Mouse (Mus musculus) hindbrain, embryonic 13.5 days (tissue): ENCODE data around the gene Amn1. TPM values are rescaled to one million over a fixed set of nuclear protein-coding genes. Genes with fewer than 3 reads are reported as not detected.
"Not testable (repeated sequence)": the region's sequence is repeated elsewhere in the genome, so short reads cannot be mapped to it uniquely, and the experiment has no call there.

ENCODE experiments used
- ATAC-seq: fragments of 200-750 bp; cut with Nextera tagmentation; 2 replicates; pipeline ENCODE4 v1.8.0; 2017; ENCODE audit warnings: moderate TSS enrichment; ENCODE audit not compliant: low FRiP score
- H3K27ac ChIP-seq: fragments of 300-500 bp; sonication (generic); 2 replicates; pipeline ENCODE4 v1.5.1; 2015; ENCODE audit warnings: inconsistent platforms, mild to moderate bottlenecking, moderate library complexity
- H3K27me3 ChIP-seq: fragments of 300-500 bp; sonication (generic); 2 replicates; pipeline ENCODE4 v1.6.1; 2015; ENCODE audit warnings: mild to moderate bottlenecking, inconsistent platforms
- H3K36me3 ChIP-seq: fragments of 300-500 bp; sonication (generic); 2 replicates; pipeline ENCODE4 v1.6.1; 2015; ENCODE audit warnings: mild to moderate bottlenecking, inconsistent platforms
- H3K4me1 ChIP-seq: fragments of 300-500 bp; sonication (generic); replicated peaks from 2 replicates; pipeline ENCODE4 v1.6.1; 2015; ENCODE audit warnings: inconsistent platforms
- H3K4me2 ChIP-seq: fragments of 300-500 bp; sonication (generic); 2 replicates; pipeline ENCODE4 v1.6.1; 2015; ENCODE audit warnings: inconsistent platforms, mild to moderate bottlenecking, moderate library complexity
- H3K4me3 ChIP-seq: fragments of 300-500 bp; sonication (generic); 2 replicates; pipeline ENCODE4 v1.5.1; 2015; ENCODE audit warnings: mild to moderate bottlenecking, inconsistent platforms
- H3K9ac ChIP-seq: fragments of 300-500 bp; sonication (generic); 2 replicates; pipeline ENCODE4 v1.6.1; 2015; ENCODE audit warnings: mild to moderate bottlenecking, inconsistent platforms
- H3K9me3 ChIP-seq: fragments of 300-500 bp; sonication (generic); 2 replicates; pipeline ENCODE4 v1.6.1; 2016; ENCODE audit warnings: inconsistent platforms
- WGBS: fragments of 180-500 bp; shearing (Covaris S2); methylation state at CpG from one replicate; pipeline ENCODE4 v1.1.7; 2015; 5-methylcytosine and 5-hydroxymethylcytosine counted together
- polyA plus RNA-seq: library from polyadenylated mRNA; unstranded; fragments of >200 nt; fragmentation: Nextera tagmentation; extraction: Ambion mirVana; gene quantifications from 2 replicates; pipeline ENCODE4 v1.2.1, GENCODE M21; 2015

The Amn1 gene
- polyA plus RNA-seq, 1 experiment from 2014 or later: 110 TPM

DNA sequence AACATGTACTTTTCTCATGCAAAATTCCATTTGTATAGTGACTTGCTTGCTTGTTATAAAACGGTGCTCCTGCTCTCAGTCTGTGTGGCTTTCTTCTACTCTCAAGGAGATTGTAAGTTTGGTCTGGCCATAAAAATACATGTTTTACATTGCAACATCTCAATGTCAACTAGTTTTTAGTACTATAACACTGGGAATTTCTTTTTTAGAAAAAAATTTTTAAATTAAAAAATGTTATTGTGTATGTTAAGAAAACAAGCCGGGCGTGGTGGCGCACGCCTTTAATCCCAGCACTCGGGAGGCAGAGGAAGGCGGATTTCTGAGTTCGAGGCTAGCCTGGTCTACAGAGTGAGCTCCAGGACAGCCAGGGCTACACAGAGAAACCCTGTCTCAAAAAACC lies 58.6 kb downstream of the Amn1 start, which contains the start of gene Gm10203:
Gm10203 (plus strand) TSS at position 301 of the 400 bp plus-strand sequence.
- not testable (repeated sequence) for H3K36me3 ChIP-seq, H3K9me3 ChIP-seq, H3K4me1 ChIP-seq, H3K27me3 ChIP-seq, H3K4me2 ChIP-seq, H3K4me3 ChIP-seq, H3K27ac ChIP-seq, ATAC-seq, H3K9ac ChIP-seq
- WGBS: 79% methylated on average over 8 of the region's 8 CpGs

DNA sequence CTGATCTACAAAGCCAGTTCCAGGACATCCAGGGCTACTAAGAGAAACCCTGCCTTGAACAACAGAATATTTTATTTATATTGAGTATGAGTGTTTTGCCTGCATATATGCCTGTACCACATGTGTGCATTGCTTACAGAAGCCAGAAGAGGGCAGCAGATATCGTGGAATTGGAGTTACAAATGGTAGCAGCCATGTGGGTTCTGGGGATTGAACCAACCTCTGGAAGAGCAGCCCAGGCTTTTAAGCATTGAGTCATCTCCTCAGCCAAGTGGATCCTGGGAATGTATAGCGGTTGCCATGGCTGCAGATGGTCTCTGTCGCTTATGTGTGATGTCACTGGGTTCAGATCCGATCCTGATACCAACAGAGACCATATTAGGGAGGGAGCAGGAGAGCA lies 61.8 kb downstream of the Amn1 start:
- no peak for ATAC-seq
- 68% methylated on average over 4 of the region's 4 CpGs for WGBS

DNA sequence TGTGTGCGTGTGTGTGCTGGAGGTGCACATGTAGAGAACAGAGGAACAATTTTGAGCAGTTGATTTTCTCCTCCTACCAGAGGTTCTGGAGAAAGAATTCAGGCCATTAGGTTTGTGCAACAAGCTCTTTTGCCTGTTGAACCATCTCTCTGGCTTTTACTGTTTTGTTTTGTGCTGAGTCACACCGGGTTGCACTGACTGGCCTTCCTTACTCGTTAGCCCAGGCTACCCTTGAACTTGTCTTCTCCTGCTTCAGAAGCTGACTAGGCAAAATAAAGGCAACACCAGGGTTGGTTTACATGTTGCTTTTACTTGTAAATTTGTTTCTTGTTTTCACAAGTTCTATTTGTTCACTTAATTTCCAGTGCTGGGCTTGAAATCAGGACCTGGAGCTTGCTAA lies 65.5 kb downstream of the Amn1 start:
- Histone ChIP-seq H3K36me3 (no peaks in the 10 kb centered on the region), H3K4me3 (no peak overlapping the region), H3K27me3 (no peaks in the 10 kb centered on the region), H3K4me2 (no peak overlapping the region), H3K4me1 (no peaks in the 10 kb centered on the region), H3K9ac (no peak overlapping the region), H3K27ac (no peak overlapping the region), H3K9me3 (no peaks in the 10 kb centered on the region)
- WGBS: 70% methylated on average over 3 of the region's 3 CpGs
- ATAC-seq: no peak

More for the DNA sequence above, 61.8 kb downstream of the Amn1 start:
- no peaks in the 10 kb centered on the region for H3K27me3 ChIP-seq
- H3K4me3 ChIP-seq: no peak overlapping the region
- no peaks in the 10 kb centered on the region for H3K36me3 ChIP-seq
- H3K9me3 ChIP-seq: no peaks in the 10 kb centered on the region
- no peak overlapping the region for H3K9ac ChIP-seq
- H3K4me2 ChIP-seq: no peak overlapping the region
- peaks cover 5% of the 10 kb centered on the region; the same call in 1 of the 2 replicates for H3K4me1 ChIP-seq
- H3K27ac ChIP-seq: no peak overlapping the region

DNA sequence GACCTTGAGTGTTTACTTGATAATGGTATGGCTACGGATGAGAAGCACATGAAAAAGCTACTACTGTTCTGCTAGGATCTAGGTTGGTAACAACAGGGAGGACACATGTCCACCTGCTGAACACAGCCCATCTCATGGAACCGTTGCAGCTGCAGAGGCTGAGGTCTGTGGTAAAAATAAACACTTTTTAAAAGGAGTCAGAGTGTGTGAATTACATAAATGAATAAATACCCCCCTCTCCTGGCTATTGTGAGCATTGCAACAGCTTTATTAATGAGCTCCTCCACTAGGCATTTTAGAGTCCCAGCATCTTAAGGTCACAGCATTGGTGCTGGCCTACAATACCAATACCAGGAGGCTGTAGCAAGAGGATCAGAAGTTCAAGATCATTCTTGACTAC lies 68.7 kb downstream of the Amn1 start:
- 38% methylated on average over 2 of the region's 2 CpGs for WGBS
- Histone ChIP-seq H3K4me2 (no peak overlapping the region), H3K9ac (no peak overlapping the region), H3K9me3 (no peaks in the 10 kb centered on the region), H3K4me3 (no peak overlapping the region), H3K27me3 (no peaks in the 10 kb centered on the region), H3K36me3 (no peaks in the 10 kb centered on the region), H3K27ac (no peak overlapping the region), H3K4me1 (no peaks in the 10 kb centered on the region)
- peak; percentile 57 for ATAC-seq

DNA sequence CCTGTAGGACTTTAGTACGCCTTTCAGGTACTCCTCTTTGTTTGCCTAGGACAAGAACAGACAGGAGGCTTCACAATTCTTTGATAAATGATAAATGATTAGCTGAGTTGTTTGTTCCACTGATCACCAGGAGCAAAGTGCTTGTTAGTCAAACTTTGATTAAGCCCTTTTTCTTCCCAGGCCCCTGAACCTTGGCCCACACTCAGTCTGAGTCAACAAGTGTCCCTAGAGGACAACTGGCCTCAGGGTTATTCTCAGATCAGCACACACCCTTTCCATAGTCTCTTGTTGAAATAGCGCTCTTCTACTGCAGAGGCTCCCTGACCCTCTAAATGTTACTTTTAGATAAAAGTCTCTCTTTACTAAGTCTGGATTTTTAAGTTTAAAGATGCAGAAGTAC lies 69.6 kb downstream of the Amn1 start:
- WGBS: 68% methylated on average over 2 of the region's 2 CpGs
- Histone ChIP-seq H3K9me3 (no peaks in the 10 kb centered on the region), H3K27me3 (no peaks in the 10 kb centered on the region), H3K9ac (no peak overlapping the region), H3K4me3 (no peak overlapping the region), H3K36me3 (no peaks in the 10 kb centered on the region), H3K4me1 (no peaks in the 10 kb centered on the region), H3K4me2 (no peak overlapping the region), H3K27ac (no peak overlapping the region)
- no peak for ATAC-seq

DNA sequence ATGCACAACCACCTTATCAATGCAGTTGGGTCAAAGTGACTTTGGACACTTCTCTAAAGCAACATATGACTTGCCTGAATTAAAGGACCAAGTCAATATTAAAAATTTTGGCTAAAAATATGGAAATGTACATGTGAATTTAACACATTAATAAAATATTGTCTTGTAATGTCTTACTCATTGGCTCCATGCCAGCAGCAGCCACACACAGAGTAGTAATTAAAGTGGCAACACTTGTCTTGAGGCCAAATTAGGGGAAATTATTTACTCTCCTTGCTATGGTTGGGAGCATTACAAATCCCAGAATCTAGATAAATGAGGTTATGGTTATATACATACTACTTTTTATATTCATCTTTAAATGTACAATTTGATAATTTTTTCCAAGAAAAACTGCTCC lies 71.5 kb downstream of the Amn1 start:
- H3K4me2 ChIP-seq: no peak overlapping the region
- no peaks in the 10 kb centered on the region for H3K36me3 ChIP-seq
- H3K4me3 ChIP-seq: no peak overlapping the region
- H3K27ac ChIP-seq: no peak overlapping the region
- no peaks in the 10 kb centered on the region for H3K4me1 ChIP-seq
- no peak for ATAC-seq
- H3K9me3 ChIP-seq: no peaks in the 10 kb centered on the region
- H3K9ac ChIP-seq: no peak overlapping the region
- no peaks in the 10 kb centered on the region for H3K27me3 ChIP-seq

DNA sequence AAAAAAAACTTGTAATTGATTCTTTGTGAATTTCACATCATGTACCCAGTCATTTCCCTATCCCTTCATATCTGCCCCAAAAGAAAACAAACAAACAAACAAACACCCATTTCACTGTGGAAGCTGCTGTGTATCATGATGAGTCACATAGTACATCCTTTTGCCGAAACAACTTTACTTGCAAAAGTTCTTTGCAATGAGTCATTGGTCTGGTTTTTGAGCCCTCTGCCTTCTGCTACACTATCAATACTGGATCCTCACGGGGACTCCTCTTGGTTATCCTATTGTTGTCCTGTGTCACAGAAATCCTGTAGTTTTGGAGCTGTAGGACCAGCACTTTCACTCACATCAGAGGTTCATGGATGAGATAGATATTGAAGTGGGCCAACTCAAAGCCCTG lies 79.6 kb downstream of the Amn1 start:
- ATAC-seq: no peak
- H3K4me2 ChIP-seq: no peak overlapping the region
- WGBS: 82% methylated on average over 2 of the region's 2 CpGs

DNA sequence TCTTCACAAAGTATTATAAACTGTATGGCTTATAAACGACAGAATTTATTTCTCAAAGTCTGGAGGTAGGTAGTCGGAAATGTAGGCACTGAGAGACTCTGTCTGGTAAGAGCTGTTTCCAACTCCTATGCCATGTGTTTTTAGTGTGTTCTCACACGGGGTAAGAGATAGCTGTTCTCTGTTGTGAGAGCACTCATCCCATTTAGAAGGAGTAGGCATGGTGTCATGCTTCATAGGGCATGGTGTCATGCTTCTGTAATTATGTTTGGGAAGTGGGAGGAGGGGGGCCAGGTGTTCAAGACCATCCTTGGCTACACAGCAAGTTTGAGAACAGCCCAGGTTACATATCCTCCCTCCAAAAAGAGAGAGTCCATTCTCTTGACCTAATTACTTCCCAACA lies 80.9 kb downstream of the Amn1 start:
- 81% methylated on average over 3 of the region's 3 CpGs for WGBS
- ATAC-seq: no peak
- H3K9me3 ChIP-seq: no peaks in the 10 kb centered on the region
- no peak overlapping the region for H3K4me2 ChIP-seq
- no peak overlapping the region for H3K27ac ChIP-seq
- no peaks in the 10 kb centered on the region for H3K36me3 ChIP-seq
- no peaks in the 10 kb centered on the region for H3K27me3 ChIP-seq
- H3K4me3 ChIP-seq: no peak overlapping the region
- no peaks in the 10 kb centered on the region for H3K4me1 ChIP-seq
- no peak overlapping the region for H3K9ac ChIP-seq

More for the DNA sequence above, 79.6 kb downstream of the Amn1 start:
- H3K9me3 ChIP-seq: no peaks in the 10 kb centered on the region
- H3K27me3 ChIP-seq: no peaks in the 10 kb centered on the region
- no peaks in the 10 kb centered on the region for H3K36me3 ChIP-seq
- H3K9ac ChIP-seq: no peak overlapping the region
- H3K4me3 ChIP-seq: no peak overlapping the region
- no peak overlapping the region for H3K27ac ChIP-seq
- H3K4me1 ChIP-seq: no peaks in the 10 kb centered on the region

Other genes starting within 250 kb of the Amn1 start
- gene Sinhcaf, start 242.2 kb downstream of the Amn1 start, polyA plus RNA-seq: 103 and 104 TPM in 2 replicates
- gene Dennd5b, start 87.0 kb downstream of the Amn1 start, polyA plus RNA-seq: 16.3 and 16.8 TPM in 2 replicates
- gene Gm10203, start 58.5 kb downstream of the Amn1 start, polyA plus RNA-seq: not detected in 2 replicates
- gene Etfbkmt, start 48.9 kb downstream of the Amn1 start, polyA plus RNA-seq: 7.1 and 7.4 TPM in 2 replicates
- 36.1 and 36.5 TPM in 2 replicates for gene Resf1, start 120.7 kb upstream of the Amn1 start, polyA plus RNA-seq
- gene Bicd1, start 220.2 kb upstream of the Amn1 start, polyA plus RNA-seq: 41.0 and 44.5 TPM in 2 replicates